In genomic region chr3:88027434-88028186, GRCm38 (mm10) we compare ENCODE assay signal across 10 mouse cellular contexts. TPM values are rescaled to one million over a fixed set of nuclear protein-coding genes. Genes with fewer than 3 reads are reported as not detected.
DNase-seq lines count a peak whose midpoint lies in the region; ATAC-seq lines count a peak whose summit lies in the region.
"Had no signal": no experiment of that assay in that cellular context is flagged by ENCODE, and none has a peak within 500 bp of the region (broad histone marks: within the 10 kb centered on the region; RNA-seq: fewer than 3 reads in every experiment).

TSS of gene Hapln2 (minus strand) at chr3:88027583.

- H3K9ac ChIP-seq in kidney, embryonic 15.5 days = no peak within 1 kb of the TSS
- no peak within 1 kb of the TSS for H3K9ac ChIP-seq in heart, embryonic 12.5 days

- H3K4me2 ChIP-seq in kidney, embryonic 15.5 days = no peak within 1 kb of the TSS
- no peak within 1 kb of the TSS for H3K4me2 ChIP-seq in heart, embryonic 12.5 days

- ATAC-seq in kidney, embryonic 15.5 days (replicated peaks; ENCODE audit: low FRiP score) = no peak
- ATAC-seq in heart, embryonic 12.5 days (ENCODE audit: insufficient number of reproducible peaks, low FRiP score) = no peak

- DNase-seq in kidney, adult 9 months = peak; percentile 14
- DNase-seq in thymus, postnatal 0 days (ENCODE audit: low spot score) = peak; percentile 26
- no peak for DNase-seq in thymus, adult 18-20 months
- peak; percentile 47 to 50 for DNase-seq in layer of hippocampus, adult 8-10 months (ENCODE audit: low spot score in 2 of 2)
- DNase-seq in MN1 (ENCODE audit: low spot score) = no peak
- DNase-seq in Muller cell, postnatal 12 days (ENCODE audit: inconsistent ontology term) = no peak

- peaks cover 25% of the 10 kb centered on the region for H3K4me1 ChIP-seq in kidney, embryonic 15.5 days
- peaks cover 22% of the 10 kb centered on the region for H3K4me1 ChIP-seq in heart, embryonic 12.5 days (replicated peaks)

- H3K27me3 ChIP-seq in kidney, embryonic 15.5 days = peaks cover 91% of the 10 kb centered on the region
- peaks cover 85% of the 10 kb centered on the region for H3K27me3 ChIP-seq in heart, embryonic 12.5 days (replicated peaks)

- no peaks in the 10 kb centered on the region for H3K36me3 ChIP-seq in kidney, embryonic 15.5 days
- no peaks in the 10 kb centered on the region for H3K36me3 ChIP-seq in heart, embryonic 12.5 days

- H3K9me3 ChIP-seq in kidney, embryonic 15.5 days (replicated peaks) = 0 out of 2 replicates have a peak, but pooled peaks cover 6% of the 10 kb centered on the region
- peaks cover 11% of the 10 kb centered on the region for H3K9me3 ChIP-seq in heart, embryonic 12.5 days (replicated peaks)

- no peak within 1 kb of the TSS for H3K27ac ChIP-seq in kidney, embryonic 15.5 days
- no peak within 1 kb of the TSS for H3K27ac ChIP-seq in heart, embryonic 12.5 days (ENCODE audit: poor library complexity, severe bottlenecking)

- 51% methylated on average over 5 of the region's 5 CpGs for WGBS in kidney, embryonic 15.5 days
- WGBS in heart, embryonic 12.5 days = 42% methylated on average over 5 of the region's 5 CpGs

- H3K4me3 ChIP-seq in kidney, embryonic 15.5 days (replicated peaks) = no peak within 1 kb of the TSS
- no peak within 1 kb of the TSS for H3K4me3 ChIP-seq in heart, embryonic 12.5 days

RNA-seq across cellular contexts. Expression of gene Hapln2, which starts in this region (rescaled TPM):
- 0.12 and 0.23 TPM in 2 replicates for polyA plus RNA-seq in kidney, embryonic 15.5 days (2015; fragmentation: Nextera tagmentation; extraction: Ambion mirVana)
- 0.16 TPM in 1 of 2 replicates, not detected in the other for polyA plus RNA-seq in thymus, postnatal 0 days (2015; fragmentation: Nextera tagmentation; extraction: Ambion mirVana)
- 10 to 100 TPM; 26.0 to 34.3 (median 29.3) TPM for total RNA-seq in layer of hippocampus, adult 8-10 months (2022)
- polyA plus RNA-seq in heart, embryonic 12.5 days (2016; fragmentation: Nextera tagmentation; extraction: Ambion mirVana) = 0.08 and 0.17 TPM in 2 replicates
- polyA plus RNA-seq: embryonic facial prominence, embryonic 14.5 days; spleen, adult 2 months had no signal

Comparison
In these comparisons a context has a peak if more than half of its experiments do, and no peak if none do; other contexts are left out.
1. Peak in DNase-seq in thymus, postnatal 0 days; RNA of the gene not detected or under 1 TPM.
2. DNase-seq: peak in kidney, adult 9 months (single experiment) and layer of hippocampus, adult 8-10 months (2 of 2); none in thymus, adult 18-20 months (0 of 2), MN1 (single experiment) and Muller cell, postnatal 12 days (single experiment).